Mouse (Mus musculus) embryonic facial prominence, embryonic 10.5 days (tissue): ENCODE measurements at regions not wholly inside any gene's neighbourhood (a gene's known extent, or its start where the extent isn't known, plus 50 kb on each side); places are given as distances from the start of the nearest gene placed in this dataset.

Experiments used
- DNase-seq: peaks from one replicate; pipeline ENCODE4 v3.0.0-alpha.2; 2017; ENCODE audit warnings: low spot score
- H3K27ac ChIP-seq: fragments of 300-500 bp; sonication (generic); replicated peaks from 2 replicates; pipeline ENCODE4 v1.5.1; 2016; ENCODE audit warnings: mild to moderate bottlenecking
- H3K27me3 ChIP-seq: fragments of 300-500 bp; sonication (generic); replicated peaks from 2 replicates; pipeline ENCODE4 v1.6.1; 2016; ENCODE audit warnings: low read depth, mild to moderate bottlenecking; ENCODE audit not compliant: poor library complexity, severe bottlenecking
- H3K36me3 ChIP-seq: fragments of 300-500 bp; sonication (generic); replicated peaks from 2 replicates; pipeline ENCODE4 v1.6.1; 2016; ENCODE audit warnings: mild to moderate bottlenecking, moderate library complexity
- H3K4me1 ChIP-seq: fragments of 300-500 bp; sonication (generic); 2 replicates; pipeline ENCODE4 v1.6.1; 2016
- H3K4me3 ChIP-seq: fragments of 300-500 bp; sonication (generic); 2 replicates; pipeline ENCODE4 v1.5.1; 2016; ENCODE audit warnings: mild to moderate bottlenecking, moderate library complexity
- H3K9me3 ChIP-seq: fragments of 300-500 bp; sonication (generic); 2 replicates; pipeline ENCODE4 v1.6.1; 2016; ENCODE audit warnings: mild to moderate bottlenecking
- WGBS: fragments of 180-500 bp; shearing (Covaris S2); methylation state at CpG from one replicate; pipeline ENCODE4 v1.1.7; 2016; 5-methylcytosine and 5-hydroxymethylcytosine counted together

DNA sequence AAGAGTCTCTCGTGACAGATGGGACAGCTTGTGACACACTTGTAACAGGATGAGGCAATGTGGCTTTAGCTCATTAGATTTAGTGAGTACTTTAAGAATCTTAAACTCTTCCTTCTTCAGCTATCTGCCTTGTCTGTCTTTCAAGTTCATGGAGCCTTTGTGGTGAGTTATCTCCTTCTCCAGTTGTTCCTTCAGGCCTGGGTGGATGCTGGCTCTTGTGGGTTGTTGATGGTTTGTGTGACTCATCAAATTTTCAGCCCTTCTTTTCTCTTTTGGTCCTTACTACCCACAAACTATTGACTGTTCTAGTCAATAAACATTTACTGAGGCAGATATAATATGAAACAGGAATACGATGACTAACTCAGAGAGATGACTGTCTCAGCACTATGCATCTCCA lies 124.9 kb upstream of the Opcml start:
- no peaks in the 10 kb centered on the region for H3K27me3 ChIP-seq
- no peaks in the 10 kb centered on the region for H3K9me3 ChIP-seq
- H3K27ac ChIP-seq: no peak overlapping the region
- H3K36me3 ChIP-seq: no peaks in the 10 kb centered on the region
- DNase-seq: no peak
- 93% methylated on average over 2 of the region's 2 CpGs for WGBS
- peaks cover 9% of the 10 kb centered on the region for H3K4me1 ChIP-seq
- no peak overlapping the region for H3K4me3 ChIP-seq

DNA sequence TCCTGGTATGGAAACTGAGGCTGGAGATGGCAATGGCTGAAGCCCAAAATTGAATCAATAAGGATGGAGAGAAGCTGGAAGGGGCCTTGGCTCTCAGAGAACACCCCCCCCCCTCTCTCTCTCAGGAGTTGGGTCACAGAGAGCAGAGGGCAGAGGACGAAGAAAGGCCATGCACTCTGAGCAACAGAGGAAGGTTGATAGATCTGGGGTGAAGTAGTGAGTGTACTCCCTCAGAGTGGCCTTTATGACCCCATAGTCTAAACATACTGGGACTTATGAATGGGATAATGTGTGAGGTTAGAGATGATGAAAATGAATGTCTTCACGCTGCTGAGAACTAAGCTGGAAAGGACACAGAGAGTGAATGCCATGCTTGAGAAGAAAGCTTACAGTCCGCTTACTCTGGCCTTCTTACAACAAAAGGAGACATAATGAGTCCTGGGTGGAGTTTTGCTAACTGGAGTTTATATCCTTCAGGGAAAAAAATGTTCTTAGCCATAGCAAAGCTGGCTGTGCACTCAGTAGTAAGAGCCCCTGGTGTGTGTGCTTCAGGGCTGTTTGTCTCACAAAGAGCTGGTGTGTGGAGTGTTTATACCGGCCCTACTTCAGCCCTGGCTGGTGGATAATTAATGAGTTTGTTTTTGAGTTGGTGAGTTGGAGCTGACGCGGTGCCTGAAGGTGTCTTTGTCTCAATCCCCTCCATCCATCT lies 120.4 kb upstream of the Opcml start:
- DNase-seq: no peak
- WGBS: 25% methylated on average over 6 of the region's 6 CpGs
- Histone ChIP-seq H3K4me1 (peaks cover 10% of the 10 kb centered on the region), H3K36me3 (no peaks in the 10 kb centered on the region), H3K4me3 (no peak overlapping the region), H3K9me3 (no peaks in the 10 kb centered on the region), H3K27me3 (no peaks in the 10 kb centered on the region), H3K27ac (no peak overlapping the region)

DNA sequence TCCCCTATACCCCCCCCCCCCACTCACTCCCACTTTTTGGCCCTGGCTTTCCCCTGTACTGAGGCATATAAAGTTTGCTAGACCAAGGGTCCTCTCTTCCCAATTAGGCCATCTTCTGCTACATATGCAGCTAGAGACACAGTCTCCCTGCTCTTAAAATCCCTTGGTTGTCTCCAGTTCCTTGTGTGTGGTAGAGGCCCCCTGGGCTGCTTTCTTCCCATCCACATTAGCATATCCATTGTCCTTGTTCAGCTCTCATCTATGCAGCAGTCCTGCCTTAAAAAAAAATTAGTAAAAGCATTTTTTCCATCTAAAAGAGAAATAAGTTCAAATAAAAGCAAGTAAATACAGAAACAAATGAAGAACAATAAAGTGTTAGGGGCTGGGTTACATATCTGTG lies 105.2 kb upstream of the Opcml start:
- H3K4me3 ChIP-seq: no peak overlapping the region
- no peak overlapping the region for H3K27ac ChIP-seq
- H3K36me3 ChIP-seq: no peaks in the 10 kb centered on the region
- DNase-seq: no peak
- H3K4me1 ChIP-seq: no peaks in the 10 kb centered on the region
- H3K27me3 ChIP-seq: no peaks in the 10 kb centered on the region
- no peaks in the 10 kb centered on the region for H3K9me3 ChIP-seq

DNA sequence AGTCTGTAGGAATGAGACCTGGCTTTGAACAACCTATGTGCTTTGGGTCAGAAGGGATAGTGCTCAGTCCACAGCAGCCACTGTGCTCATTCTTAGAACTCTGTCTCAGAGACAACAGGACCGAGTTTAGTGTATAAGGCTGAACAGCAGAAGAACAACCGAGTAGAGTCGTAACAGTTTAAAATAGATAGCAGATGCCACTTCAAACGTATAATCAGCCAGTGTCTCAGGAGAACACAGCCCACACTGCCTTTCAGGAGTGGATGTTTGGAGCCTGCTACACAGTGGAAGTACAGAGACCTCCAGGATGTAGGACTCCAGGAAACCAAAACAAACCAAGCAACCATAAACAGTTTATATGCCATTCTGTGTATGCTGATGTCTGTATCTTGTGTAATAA lies 99.0 kb upstream of the Opcml start:
- no peaks in the 10 kb centered on the region for H3K4me1 ChIP-seq
- no peaks in the 10 kb centered on the region for H3K36me3 ChIP-seq
- no peaks in the 10 kb centered on the region for H3K27me3 ChIP-seq
- no peaks in the 10 kb centered on the region for H3K9me3 ChIP-seq
- no peak overlapping the region for H3K27ac ChIP-seq
- DNase-seq: no peak
- no peak overlapping the region for H3K4me3 ChIP-seq
- WGBS: 86% methylated on average over 4 of the region's 4 CpGs

DNA sequence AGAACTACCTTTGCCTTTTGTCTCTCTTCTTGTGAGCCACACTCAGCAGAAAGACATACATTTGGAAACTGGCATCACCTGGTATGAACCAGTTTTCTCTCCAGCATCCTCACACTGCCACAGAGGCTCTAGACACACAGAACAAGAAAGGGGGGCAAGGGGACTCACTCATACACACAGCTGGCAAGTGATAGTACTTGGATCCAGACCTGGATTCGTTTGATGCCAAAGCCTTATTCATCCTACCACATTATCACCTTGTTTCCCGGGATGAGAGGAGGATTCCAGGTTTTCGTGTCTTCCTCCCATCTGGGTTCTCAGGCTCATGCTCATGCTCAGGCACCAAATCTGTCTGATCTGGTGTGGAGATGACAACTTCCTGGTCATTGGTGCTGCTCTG lies 97.8 kb upstream of the Opcml start:
- H3K4me1 ChIP-seq: no peaks in the 10 kb centered on the region
- H3K36me3 ChIP-seq: no peaks in the 10 kb centered on the region
- no peak for DNase-seq
- H3K27ac ChIP-seq: no peak overlapping the region
- H3K9me3 ChIP-seq: no peaks in the 10 kb centered on the region
- WGBS: 87% methylated on average over 3 of the region's 3 CpGs
- no peaks in the 10 kb centered on the region for H3K27me3 ChIP-seq
- no peak overlapping the region for H3K4me3 ChIP-seq

DNA sequence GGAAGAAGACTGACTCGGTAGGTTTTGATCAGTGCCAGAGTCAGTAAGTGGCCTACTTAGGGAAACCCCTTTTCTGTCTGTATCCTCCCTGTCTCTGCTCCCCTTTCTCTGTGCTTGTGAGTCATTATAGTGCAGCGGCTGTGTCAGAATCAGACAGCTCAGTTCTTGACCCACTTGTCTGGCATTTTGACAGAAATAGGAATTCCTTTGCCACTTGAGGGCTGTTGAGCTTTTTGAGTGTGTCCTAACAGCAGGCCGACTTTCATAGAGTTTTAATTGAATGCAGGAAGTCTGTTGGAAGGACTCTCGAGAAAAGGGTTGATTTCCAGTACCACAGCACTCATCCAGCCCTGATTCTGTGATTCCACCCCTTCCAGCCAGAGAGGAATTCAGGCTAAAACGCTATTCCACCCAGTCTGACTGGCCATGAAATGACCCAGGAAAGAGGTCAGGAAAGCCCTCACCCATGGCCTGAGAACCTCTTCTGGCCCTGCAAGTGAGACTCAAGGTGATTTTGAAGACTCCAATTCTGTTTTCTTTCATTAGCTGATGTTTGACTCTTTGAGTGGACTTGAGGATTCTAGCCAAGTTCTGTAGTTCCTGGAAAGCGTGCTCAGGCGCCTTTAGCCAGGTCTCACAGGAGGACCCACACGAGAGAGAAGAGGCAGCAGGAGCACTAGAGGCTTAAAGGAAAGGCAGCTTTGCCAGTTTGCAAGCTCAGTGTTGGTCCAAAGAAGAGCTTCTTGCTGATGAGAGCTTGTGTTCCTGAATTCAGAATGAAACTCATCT lies 95.6 kb upstream of the Opcml start:
- no peak overlapping the region for H3K4me3 ChIP-seq
- H3K27me3 ChIP-seq: no peaks in the 10 kb centered on the region
- no peaks in the 10 kb centered on the region for H3K36me3 ChIP-seq
- H3K27ac ChIP-seq: no peak overlapping the region
- H3K9me3 ChIP-seq: no peaks in the 10 kb centered on the region
- WGBS: 79% methylated on average over 8 of the region's 8 CpGs
- DNase-seq: no peak
- no peaks in the 10 kb centered on the region for H3K4me1 ChIP-seq

DNA sequence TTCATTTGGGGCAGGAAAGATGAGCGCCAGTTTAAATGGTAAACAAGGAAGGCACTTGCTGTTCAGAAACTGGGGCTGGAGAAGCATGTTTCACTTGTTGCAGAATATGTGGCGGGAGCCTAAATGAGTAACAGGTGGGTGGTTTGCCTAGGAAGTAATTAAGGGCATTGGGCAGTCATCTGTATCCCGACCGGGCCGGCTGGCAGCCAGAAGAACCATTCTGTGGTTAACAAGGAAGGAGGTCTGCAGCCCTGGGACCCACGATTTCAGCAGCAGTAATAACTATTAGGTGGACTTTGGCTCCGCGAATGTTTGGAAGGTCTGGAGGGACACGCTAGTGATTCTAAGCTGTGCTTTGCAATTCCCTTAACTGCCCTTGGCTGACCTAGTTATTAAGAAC lies 89.0 kb upstream of the Opcml start:
- Histone ChIP-seq H3K27ac (no peak overlapping the region), H3K4me1 (no peaks in the 10 kb centered on the region), H3K36me3 (no peaks in the 10 kb centered on the region), H3K4me3 (no peak overlapping the region), H3K27me3 (no peaks in the 10 kb centered on the region), H3K9me3 (no peaks in the 10 kb centered on the region)
- WGBS: 65% methylated on average over 9 of the region's 9 CpGs
- DNase-seq: peak; percentile 25

DNA sequence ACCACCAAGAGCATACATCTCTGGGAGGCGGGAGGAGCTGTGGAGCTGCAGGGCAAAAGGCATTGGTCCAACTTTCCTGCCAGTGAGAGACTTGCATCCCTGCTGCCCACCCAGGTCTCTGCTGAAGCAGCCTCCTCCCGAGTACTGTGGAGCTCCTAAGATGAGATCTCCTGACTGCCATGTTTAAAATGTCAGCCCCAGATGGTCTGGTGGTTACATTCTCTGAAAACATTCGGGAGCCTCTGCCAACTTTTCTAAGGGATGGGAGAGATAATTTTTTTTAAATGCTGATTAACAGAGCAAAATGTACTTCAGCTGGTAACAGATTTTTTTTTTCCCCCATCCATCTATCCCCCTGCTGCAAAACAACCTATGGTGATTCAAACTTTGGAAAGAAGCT lies 88.4 kb upstream of the Opcml start:
- DNase-seq: no peak
- 77% methylated on average over 3 of the region's 3 CpGs for WGBS

DNA sequence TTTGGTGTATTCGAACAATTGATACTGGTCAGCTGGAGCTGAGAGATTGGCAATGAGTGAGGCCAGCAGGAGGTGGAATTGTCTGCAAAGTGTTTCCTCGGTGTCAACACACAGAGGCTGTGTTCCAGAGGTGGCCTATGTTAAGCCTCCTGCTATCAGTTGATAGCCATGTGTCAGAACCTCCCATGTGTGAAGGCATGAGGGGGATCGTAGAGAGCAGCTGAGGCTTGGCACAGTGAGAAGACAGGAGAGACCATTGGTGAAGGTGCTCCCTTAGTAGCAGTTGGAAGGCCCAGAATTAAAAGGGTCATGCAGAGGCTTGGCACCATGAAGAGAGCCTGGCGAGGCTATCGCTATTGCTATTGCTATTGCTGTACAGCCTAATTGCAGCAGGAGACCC lies 86.6 kb upstream of the Opcml start:
- no peaks in the 10 kb centered on the region for H3K27me3 ChIP-seq
- H3K4me3 ChIP-seq: no peak overlapping the region
- no peaks in the 10 kb centered on the region for H3K36me3 ChIP-seq
- H3K9me3 ChIP-seq: no peaks in the 10 kb centered on the region
- H3K4me1 ChIP-seq: no peaks in the 10 kb centered on the region
- no peak overlapping the region for H3K27ac ChIP-seq
- 79% methylated on average over 5 of the region's 5 CpGs for WGBS
- no peak for DNase-seq

More for the DNA sequence above, 88.4 kb upstream of the Opcml start:
- Histone ChIP-seq H3K4me3 (no peak overlapping the region), H3K36me3 (no peaks in the 10 kb centered on the region), H3K27me3 (no peaks in the 10 kb centered on the region), H3K27ac (no peak overlapping the region), H3K4me1 (no peaks in the 10 kb centered on the region), H3K9me3 (no peaks in the 10 kb centered on the region)

DNA sequence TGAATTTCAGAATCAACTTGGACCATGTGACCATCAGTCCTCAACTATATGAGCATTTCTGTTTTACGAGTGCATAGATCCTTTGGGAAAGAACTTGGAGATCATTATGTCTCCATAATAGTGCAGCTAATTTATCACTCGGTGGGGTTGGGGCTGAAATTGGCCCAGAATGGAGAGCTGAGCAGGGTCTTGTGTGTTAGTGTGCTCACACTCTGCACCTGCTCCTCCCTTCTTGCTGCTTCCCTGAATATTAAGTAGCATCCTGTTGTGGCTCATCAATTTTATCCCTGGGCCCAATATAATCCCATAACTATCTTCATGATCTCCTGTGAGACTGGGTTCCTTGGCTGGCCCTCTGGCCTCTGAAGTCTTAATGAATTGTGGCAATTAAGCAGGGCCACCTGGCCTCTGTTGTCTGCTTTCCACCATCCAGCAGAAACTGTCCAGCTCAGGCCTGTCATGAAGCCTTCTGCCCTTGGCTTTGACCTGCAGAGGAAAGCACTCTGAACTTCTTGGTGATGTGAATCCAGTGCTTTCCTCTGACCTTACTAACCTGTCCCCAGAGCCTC lies 66.7 kb upstream of the Opcml start:
- H3K27me3 ChIP-seq: no peaks in the 10 kb centered on the region
- no peaks in the 10 kb centered on the region for H3K9me3 ChIP-seq
- no peak overlapping the region for H3K4me3 ChIP-seq
- no peak overlapping the region for H3K27ac ChIP-seq
- no peaks in the 10 kb centered on the region for H3K36me3 ChIP-seq
- no peak for DNase-seq
- WGBS: 78% methylated on average over 2 of the region's 2 CpGs
- H3K4me1 ChIP-seq: peaks cover 4% of the 10 kb centered on the region

DNA sequence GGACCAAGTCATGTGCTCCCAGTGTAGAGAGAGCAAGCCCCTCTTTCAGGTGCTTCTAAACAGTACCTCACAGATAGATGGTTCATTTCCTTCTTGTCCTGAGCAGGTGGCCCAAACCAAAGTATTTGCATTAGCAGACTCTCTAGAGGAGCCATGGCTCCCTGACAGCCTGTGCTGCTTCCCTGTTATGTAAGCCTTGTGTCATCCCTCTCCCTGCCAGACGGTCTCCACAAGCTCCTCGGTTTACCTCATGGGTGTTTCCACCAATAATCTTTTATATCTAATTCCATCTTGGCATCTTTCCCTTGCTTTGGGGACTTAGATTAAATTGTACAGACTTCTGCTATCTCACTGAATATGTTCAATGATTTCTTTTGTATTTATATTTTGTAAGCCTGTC lies 66.0 kb upstream of the Opcml start:
- no peak for DNase-seq
- 85% methylated on average over 2 of the region's 2 CpGs for WGBS
- Histone ChIP-seq H3K27ac (no peak overlapping the region), H3K4me1 (peaks cover 10% of the 10 kb centered on the region), H3K27me3 (no peaks in the 10 kb centered on the region), H3K36me3 (no peaks in the 10 kb centered on the region), H3K4me3 (no peak overlapping the region), H3K9me3 (no peaks in the 10 kb centered on the region)

DNA sequence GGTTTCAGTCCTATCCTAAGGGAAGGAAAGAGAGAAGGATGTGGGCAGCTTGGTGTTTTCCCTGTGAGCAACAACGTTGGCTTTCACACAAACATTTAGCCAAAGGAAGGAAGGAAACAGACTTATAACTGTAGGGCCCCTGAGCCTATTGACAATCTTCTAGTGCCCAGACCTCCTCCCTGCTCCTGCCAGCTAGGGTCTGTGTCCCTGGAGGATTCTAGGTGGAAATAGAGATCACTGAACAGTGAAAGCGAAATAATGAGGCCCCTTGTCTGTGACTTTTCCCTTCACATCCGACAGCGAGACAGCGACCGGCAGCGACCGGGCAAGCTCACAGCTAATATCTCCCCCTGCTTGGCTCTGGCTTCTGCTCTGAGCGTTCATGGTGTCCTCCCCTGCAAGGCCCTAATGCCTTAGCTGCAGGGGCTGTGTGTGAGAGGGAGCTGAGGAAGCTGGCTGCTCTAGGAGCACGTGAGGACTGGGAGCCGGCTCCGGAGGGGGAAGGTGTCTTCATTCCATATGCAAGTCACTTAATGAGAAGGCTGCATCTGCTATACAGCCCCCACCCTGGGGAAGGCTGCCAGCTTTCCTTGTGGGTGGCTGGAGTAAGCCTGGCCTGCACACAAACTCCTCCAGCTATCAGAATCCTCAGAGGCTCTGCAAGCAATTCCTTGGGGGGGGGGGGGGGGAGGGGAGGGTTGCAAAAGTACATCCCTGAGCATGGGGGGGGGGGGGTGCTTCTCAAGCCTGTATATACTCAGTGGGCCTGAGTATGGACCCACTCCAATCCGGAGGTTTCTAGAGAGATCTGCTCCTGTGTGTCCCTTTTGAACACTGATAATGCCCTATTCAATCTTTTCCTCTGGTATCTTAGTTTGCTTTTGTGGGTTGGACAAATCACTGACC lies 61.7 kb upstream of the Opcml start:
- Histone ChIP-seq H3K4me1 (peaks cover 10% of the 10 kb centered on the region), H3K4me3 (peak overlapping the region; percentile 8; the same call in 1 of the 2 replicates)

More for the DNA sequence above, 61.7 kb upstream of the Opcml start:
- 7% methylated on average over 13 of the region's 13 CpGs for WGBS
- peak; percentile 26 for DNase-seq
- Histone ChIP-seq H3K27me3 (no peaks in the 10 kb centered on the region), H3K9me3 (no peaks in the 10 kb centered on the region), H3K27ac (peak overlapping the region; percentile 55), H3K36me3 (no peaks in the 10 kb centered on the region)
